Mouse (Mus musculus) forelimb bud, embryonic 11.5 days (tissue): ENCODE measurements around the gene Cux1.

Experiments
- DNase-seq: peaks from one replicate; pipeline ENCODE4 v3.0.0-alpha.2; 2012; ENCODE audit warnings: low read depth, low spot score

The Cux1 gene

DNA sequence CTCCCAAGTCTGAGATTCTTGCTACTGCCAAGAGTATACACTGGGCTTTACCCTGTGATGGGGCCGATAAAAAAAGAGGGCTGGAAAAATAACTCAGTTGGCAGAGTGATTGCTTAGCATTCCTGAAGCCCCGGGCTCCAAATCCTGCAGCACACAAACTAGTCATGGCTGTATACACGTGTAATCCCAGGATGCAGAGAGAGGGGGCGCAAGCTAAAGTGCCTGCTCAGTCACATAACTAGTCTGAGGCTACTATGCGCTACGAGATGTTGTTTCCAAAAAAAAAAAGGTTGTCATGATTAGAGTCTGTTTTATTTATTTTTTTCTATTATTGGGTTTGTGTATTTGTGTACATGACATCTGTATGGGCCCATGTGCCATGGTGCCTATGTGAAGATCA, 245.9 kb downstream of the Cux1 start:
- no peak for DNase-seq

DNA sequence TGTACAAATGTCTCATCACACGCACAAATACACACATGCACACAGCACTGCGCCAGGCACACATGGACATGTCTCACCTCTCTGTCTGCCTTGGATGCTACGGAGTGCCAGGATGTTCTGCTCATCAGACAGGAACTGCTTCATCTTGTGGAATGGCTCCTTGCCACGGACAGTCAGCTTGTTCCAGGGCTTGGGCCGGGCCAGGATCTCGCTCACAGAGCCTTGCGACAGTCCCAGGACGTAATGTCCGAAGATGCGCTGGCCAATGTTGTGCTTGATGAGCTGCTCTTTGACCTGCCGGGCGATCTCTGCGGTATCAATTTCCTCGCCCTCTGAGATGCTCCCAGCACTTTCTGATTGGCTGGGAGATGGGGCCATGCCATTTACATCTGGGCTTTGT, 254.7 kb downstream of the Cux1 start:
- DNase-seq, result no peak

DNA sequence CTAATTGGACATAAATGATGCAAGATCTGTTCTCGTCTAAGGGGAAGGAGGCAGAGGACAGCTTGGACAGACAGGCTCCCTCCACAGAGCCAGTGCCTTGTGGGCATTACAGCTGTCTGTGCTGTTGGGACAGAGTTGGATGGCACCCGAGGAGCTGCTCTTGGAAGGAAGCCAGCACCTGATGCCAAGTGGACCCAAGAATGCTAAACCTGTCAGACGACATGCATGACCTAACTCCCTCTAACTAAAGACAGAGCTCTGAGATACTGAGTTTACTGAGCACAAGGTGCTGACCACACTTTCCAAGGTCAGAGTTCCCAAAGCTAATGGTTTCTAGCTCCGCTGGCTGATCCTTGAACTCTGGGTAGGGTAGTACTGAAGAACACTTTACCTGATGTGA, 255.1 kb downstream of the Cux1 start:
- DNase-seq, result no peak

DNA sequence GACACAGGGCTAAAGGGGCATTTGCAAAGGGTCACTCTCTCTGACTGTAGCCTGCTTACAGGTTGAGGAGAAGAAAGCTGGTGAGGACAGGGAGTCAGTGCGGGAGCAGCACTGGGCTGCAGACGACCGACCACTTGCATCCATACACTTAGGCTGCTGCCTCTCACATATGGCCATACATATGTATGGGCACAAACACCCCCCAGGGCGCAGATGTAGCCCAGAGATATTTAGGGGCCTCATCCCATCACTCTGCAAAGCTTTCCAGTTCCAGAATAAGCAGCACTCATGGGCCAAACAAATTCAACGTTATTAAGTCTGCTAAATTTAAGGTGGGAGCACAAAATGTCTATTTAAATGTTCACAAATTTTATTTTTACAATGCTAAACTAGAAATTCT, 261.0 kb downstream of the Cux1 start:
- no peak for DNase-seq

DNA sequence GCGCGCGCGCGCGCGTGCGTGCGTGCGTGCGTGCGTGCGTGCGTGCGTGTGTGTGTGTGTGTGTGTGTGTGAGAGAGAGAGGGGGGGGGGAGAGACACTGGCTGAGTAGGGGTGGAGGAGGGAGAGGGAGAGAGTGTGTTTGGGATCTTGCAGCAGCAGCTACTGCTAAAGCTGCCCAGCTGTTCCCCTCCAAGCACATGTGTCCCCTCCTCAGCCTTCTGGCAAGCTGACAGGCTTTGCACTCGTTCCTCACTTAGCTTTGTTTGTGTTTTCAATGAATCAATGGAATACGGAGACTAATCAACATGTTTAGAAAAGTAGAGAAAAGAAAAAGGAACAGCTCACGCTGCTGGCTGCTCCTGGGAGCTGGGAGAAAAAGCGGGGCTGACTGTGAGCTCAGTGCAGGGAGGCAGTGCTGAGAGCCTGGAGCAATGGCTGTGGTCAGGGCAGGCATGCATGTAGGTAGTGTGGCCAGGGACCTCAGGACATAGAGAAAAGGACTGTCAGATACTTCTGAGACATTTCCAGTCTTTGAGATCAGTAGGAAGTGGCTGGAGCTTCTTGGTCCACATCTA, 263.8 kb downstream of the Cux1 start:
- DNase-seq, result no peak

DNA sequence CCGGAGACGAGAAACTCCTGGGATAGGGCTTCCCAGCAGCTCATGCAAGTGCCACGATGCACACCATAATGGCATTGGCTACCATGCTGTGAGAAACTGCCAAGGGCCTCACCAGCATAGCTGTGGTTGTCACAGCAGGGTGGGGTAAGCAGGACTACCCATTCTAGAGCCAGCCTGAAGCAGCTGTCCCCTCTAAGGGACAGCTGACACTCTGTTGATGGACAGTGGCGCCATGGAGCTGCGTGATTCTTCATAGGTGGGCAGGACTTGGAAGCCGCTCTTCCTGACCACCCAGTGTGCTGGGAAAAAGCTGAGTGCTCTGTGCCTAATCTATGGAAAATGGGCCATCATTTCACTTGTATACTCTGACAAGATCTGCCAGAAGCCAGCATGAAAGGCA, 266.4 kb downstream of the Cux1 start:
- DNase-seq, result no peak

DNA sequence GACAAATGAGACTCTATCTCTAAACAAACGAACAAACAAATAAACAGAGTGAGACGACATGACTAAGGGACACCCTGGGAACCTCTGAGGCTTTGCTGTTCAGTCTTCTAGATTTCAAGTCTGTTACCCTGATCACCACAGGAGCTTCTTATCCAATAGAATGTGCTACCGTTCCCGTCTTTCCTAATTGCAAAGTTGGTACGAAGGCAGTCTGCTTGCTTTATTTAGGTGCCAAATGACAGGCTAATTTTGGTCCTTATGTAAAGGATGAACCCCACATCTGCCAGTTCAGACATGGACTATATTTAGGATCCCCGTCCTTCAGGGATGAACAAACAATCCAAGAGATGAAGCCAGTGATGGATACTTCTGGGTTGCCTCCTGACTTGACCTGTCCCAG, 269.6 kb downstream of the Cux1 start:
- DNase-seq, result no peak

DNA sequence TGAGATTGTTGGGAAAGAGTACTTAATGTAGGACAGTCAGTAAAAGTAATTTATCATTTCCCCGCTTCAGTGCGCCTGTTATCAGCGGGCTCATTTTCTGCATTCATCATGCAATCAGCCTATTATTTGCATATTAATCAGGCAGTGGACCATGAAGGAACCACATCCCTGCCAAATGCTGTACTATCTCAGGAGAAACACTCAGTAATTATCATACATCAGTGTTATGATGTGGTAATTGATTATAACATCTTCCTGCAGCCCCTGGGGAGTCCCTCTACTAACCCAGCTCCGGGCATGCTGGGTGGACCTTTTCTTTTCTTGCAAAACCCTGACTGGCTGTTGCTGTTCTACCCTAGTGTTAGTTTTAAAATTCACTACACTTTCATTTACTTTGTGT, 270.4 kb downstream of the Cux1 start:
- no peak for DNase-seq

DNA sequence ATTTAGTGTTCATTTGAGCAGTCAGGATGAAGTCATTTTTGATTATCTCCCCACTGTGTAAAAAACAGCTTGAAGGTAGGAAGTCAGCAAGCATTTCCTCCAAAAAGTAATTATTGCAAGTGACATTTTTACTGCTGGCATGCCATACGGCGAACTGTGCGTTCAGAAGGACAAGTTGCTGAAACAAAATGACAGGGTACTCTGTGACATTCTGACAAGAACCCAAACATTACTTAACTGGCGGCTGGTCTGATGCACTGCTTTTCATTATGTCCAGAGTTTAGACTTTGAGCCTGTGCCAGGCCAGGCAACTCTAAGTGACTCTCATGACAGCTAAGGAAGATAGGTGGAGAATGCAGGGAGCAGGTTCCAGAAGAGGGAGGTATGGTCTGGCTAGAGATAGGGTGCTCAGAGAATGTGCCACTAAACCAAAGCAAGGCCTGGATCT, 274.3 kb downstream of the Cux1 start:
- no peak for DNase-seq

DNA sequence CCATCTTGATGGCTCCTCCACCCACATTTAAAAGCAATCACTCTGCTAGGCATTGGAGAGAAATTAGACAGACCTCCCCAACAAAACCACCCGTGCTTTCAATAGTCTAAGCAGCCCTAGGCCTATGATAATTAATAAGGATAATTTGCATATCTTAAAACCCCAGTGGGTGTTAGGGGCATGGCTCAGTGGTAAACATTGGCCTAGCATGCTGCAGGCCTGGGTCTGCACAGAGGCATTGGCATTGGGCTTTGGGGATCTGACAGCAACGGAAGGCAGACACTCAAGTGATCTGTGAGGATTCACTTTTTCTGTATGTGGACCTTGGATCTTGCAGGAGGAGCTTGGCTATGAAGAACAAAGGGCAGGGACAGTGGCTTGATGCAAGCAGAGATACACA, 274.9 kb downstream of the Cux1 start:
- DNase-seq, result no peak

DNA sequence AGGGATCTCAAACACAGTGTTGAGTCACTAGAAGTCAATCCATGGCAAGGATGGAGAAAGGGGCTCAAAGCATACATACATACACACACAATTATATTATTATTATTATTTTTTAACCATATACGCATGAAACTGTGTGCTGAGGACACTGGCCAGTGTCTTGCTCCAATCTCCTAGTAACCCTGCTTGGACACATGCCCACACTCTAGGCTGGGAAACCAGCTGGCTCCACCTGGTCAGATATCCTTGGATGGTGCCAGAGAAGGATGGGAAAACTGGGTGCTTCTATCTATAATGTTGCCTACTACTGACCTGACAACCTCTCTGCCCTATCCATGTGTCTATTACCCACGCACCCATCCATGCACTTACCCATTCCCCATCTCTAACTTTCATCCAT, 275.7 kb downstream of the Cux1 start:
- no peak for DNase-seq

DNA sequence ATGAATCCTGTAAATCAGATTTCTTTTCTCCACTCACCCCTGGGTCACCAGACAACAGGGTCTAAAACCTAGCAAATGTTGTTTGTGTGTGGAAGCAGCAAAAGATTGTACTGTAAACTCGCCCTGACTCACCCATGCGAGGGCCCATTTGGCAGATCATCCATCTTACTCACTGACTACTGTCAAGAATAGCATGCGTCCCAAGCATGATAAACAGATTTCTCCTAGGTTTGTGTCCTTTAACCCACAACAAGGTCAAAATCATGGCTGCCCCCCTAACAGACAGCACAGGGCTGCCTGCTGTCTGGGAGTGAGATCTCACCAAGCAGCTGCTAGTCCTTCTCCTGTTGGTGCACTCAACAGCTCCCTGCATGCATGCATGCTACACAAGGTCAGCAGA, 277.5 kb downstream of the Cux1 start:
- no peak for DNase-seq

DNA sequence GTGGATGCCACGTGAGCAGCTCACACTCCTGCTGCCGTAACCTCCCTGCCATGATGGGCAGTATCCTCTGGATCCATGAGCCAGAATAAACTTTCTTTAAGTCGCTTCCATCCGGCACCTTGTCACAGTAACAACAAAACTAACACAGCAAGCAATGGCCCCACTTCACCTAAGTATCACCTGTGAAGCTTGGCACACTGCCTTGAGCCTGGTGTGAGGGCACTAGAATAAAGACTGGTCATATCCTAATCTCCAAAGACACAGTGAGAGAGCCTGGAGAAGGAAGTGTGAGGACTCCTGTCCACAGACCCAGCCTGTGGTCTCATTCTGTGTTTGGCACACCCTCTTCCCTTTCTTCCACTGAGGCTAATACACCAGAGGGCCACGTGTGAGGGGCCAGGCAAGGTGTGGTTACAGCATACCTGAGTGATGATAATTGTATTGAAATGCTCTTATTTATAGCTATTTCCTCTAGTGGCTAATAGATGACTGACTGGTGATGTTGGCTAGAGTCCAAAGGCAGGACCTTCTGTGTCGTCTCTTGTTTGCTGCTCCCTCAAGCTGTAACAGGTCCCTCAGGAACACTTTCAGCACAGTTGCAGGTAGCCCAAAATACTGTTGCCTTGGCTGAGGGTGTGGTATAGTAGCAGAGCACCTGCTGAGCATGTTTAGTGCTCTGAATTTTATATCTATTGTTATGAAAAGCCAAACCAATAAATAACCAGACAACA, 278.8 kb downstream of the Cux1 start:
- no peak for DNase-seq

DNA sequence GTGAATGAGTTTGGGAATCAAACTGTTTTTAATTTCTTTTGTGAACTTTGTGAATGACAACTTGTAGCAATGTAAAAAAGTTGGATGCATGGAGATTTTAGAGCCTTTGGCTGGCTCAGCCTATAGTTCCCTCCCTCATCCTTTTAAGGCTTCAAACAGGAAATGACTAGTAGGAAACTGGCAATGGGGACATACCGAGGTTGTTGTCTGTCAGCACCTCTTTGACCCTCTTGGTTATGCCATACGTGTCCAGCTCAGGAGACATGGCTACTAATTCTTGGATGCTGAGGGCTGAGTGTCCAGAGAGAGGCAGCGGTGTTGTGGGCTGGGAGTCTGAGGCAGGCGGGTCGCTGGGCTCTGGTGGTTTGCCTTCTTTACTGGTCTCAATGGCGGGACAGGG, 280.7 kb downstream of the Cux1 start:
- DNase-seq, result no peak

DNA sequence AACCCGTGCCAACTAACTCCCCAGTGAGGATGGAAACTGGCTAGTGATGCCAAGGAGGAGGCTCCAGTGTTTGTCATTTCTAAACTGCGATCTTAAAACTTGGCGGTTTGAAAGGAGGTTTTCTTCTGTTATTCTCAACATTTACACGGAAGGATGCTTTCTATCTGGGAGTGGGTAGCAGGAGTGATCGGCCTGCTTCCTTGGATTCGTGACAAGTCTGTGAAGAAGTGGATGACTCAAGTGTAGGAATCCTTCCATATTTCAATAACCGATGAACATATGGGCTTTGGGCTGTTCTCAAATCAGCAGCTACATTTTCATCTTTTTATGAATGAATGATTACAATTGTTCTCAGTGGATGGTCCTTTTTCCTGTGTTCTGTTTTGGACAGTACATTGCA, 282.2 kb downstream of the Cux1 start:
- DNase-seq, result no peak

DNA sequence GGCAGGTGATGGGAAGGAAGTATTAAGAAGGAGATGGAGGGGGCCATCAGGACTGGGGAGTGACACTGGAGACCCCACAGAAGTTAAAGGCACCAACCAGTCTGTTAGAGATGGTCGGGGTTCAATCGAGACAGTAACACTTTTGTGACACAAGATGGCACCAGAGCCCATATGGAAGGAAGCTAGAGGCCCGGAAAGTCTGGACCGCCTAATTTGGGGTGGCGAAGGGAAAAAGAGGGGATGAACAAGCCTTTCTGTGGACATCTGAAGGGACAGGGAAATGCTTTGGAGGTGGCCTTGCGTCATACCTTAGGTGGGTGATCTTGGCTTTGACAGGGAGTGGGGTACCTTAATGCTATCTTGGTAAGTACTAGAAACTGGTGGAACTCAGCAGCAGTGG, 285.9 kb downstream of the Cux1 start:
- peak; percentile 29 for DNase-seq

DNA sequence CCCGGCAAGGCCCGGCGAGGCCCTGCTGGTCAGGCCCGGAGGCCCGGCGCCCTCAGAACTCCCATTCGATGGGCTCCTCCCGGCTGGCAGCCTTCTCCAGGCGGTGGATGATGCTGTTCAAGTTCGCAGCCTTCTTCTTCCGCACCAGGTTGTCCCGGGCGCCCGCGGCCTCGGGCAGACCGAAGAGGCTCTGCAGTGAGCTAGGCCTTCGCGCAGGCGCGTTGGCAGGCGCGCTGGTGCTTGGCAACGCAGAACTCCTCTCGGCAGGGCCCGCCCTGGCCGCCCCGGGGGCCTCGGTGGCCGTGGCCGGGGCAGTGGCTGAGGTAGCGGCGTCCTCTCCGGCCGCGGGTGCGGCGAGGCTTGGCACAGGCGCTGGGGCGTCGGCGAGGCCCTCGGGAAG, 292.6 kb downstream of the Cux1 start:
- no peak for DNase-seq

DNA sequence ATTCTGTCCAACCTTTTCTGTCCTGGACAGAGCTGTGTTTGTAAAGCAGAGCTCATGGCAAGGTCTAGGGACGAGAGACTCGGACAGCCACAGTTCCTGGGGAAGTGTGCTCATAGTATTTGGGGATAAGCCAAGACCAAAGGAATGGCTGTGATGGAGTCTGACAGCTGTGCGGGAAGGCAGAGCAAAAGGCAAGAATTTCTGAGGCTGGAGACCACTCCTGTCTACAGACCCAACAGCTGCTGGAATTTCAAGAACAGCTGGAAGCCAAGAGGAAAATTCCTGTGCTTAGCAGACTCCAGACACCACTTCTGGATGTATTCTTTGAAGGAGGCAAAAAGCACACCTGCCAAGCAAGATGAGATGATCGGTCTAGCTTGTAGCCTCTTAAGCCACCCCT, 297.4 kb downstream of the Cux1 start:
- peak; percentile 40 for DNase-seq

DNA sequence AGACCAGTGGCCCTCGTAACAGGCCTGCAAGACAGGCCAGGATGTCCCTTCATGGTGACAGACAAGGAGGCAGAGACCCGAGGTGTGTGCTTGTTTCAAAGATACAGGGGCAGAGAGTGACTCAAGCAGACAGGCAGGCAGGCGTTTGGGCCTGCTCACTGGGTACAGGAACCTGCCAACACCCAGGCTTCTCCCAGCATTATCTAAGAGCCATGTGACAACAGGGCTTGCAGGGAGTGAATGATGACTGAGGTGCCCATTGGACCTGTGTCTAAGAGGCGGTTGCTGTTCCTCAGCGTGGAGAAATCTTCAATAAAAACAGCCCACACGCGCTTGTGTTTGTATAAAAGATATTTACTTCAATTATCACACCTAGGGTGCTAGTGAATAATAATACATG, 301.2 kb downstream of the Cux1 start:
- DNase-seq, result no peak

DNA sequence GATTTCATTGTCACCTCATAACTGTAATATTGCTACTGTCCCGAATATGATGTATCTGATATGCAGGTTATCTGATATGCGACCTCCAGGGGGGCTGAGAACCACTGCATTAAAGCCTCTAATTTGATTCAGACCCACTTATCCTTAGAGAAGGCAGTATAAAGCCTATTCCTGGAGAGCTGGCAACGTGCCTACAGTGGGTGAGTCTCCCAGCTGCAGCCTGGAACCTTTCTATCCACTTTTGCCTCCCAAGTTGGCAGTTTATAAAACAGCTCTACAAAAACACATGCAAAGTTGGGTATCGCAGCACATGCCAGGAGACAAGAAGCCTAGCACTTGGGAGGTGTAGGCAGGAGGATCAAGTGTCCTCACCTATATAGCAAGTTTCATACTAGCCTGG, 303.9 kb downstream of the Cux1 start:
- DNase-seq, result no peak

DNA sequence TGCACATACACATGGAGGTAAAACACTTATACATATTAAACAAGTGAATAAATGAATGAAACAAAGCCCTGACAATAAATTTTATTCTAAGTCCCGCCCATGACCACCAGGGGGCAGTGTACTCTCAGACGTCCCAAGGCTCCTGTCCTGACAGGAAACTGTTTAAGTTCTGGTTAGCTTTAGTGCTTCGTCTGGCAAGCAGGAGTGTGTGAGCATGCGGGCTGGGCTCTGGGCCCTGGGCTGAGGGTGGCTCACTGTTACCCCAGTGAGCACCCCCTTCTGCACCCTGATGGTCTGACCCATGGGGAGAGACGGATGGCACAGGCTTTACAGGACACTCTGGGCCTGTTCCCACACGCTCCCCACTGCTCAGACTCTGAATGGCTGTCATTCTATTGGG, 308.4 kb downstream of the Cux1 start:
- DNase-seq, result peak; percentile 76

DNA sequence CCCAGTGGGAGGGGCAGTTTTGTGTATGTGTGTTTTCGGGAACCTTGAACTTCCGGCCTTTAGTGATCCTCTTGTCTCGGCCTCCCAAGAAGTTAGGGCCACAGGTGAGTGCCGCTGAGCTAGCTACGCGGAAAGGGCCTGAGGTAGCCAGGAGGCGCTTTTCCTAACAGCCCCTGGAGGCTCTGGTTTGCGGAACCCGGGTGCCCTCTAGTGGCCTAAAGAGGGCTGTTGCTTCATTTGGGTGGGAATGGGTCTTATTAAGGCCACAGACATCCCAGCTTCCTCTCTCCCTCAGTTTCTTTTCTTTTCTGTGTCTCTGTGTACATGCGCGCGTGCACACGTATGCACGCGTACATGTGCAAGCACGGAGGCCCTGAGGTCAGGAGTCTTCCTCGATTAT, 314.4 kb downstream of the Cux1 start:
- DNase-seq, result peak; percentile 81

DNA sequence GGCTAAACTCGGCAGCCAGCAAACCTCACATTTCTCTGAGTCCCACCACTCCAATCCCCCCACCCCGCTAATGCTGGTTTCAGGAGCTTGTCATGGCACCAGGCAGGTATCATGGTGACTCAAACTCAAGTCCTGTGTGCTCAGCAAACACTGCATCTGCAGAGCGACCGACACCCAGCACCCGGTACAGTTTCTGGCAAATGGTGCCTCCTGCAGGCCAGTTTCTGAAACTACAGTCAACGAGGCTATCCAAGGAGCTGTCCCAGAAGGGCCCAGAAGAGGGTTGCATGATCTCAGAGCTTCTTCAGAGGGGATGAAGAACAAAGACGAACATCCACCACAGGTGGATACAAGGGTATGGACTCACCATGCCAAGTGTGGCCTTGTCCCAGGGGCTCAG, 316.3 kb downstream of the Cux1 start:
- no peak for DNase-seq

DNA sequence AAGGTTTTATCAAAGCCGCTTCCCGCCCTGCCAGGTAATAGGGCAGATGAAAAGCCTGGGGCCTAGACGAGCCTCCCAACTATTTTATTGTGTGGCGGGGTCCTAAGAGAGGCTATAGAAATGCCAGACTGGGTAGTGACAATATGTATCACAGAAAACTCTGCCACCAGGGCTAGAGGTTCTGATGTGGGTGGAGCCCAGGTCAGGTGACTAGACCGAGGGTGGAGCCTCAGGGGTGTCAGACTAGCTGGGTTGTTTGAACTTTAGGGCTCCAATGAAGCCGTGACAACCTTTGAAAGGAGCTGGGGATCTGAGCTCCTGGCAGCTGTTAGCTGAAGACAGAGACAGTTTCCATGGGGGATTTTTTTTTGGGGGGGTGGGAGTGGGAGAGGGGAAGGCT, 318.8 kb downstream of the Cux1 start:
- DNase-seq, result no peak
